Mouse (Mus musculus) E14TG2a.4 (cell line): ENCODE measurements around the gene Lmbr1l.

Experiments used
- CTCF ChIP-seq: conservative IDR thresholded peaks from 2 replicates; pipeline ENCODE4 v1.5.1; 2014; ENCODE audit warnings: low read length
- NANOG ChIP-seq: IDR thresholded peaks from 2 replicates; pipeline ENCODE4 v1.6.1; 2014; ENCODE audit warnings: borderline replicate concordance, low read length, mixed read lengths

DNA sequence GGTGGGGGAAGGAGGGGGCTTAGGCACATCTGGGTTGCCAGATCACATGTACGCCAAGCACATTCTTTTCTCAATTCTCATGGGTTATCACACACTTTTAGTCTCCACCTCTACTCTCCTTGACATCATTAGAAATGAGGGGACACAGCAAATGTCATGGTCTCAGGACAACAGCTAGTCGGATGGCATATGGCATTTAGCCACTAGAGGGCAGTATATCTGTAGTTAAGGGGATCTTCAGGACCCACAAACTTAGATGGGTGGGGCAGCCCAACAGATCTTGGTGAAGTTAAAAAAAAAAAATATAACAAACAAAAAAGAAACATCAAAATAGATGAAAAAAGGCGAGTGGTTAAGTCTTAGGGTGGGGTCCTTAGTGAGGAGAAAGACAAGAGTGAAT lies 40.7 kb downstream of the Lmbr1l start:
- peak; percentile 91 for TF ChIP-seq CTCF
- no peak for TF ChIP-seq NANOG
